Mouse (Mus musculus) heart, embryonic 15.5 days (tissue): ENCODE measurements at regions not wholly inside any gene's neighbourhood (a gene's known extent, or its start where the extent isn't known, plus 50 kb on each side); places are given as distances from the start of the nearest gene placed in this dataset.

Source experiments
- ATAC-seq: fragments of 200-750 bp; cut with Nextera tagmentation; replicated peaks from 2 replicates; pipeline ENCODE4 v1.8.0; 2017; ENCODE audit warnings: low read depth, moderate TSS enrichment; ENCODE audit not compliant: insufficient number of reproducible peaks, insufficient read depth, low FRiP score
- H3K27ac ChIP-seq: fragments of 300-500 bp; sonication (generic); 2 replicates; pipeline ENCODE4 v1.5.1; 2015; ENCODE audit warnings: mild to moderate bottlenecking, inconsistent platforms
- H3K27me3 ChIP-seq: fragments of 300-500 bp; sonication (generic); 2 replicates; pipeline ENCODE4 v1.6.1; 2015; ENCODE audit warnings: inconsistent platforms
- H3K36me3 ChIP-seq: fragments of 300-500 bp; sonication (generic); 2 replicates; pipeline ENCODE4 v1.6.1; 2015; ENCODE audit warnings: mild to moderate bottlenecking, inconsistent platforms
- H3K4me1 ChIP-seq: fragments of 300-500 bp; sonication (generic); replicated peaks from 2 replicates; pipeline ENCODE4 v1.6.1; 2015; ENCODE audit warnings: inconsistent platforms
- H3K4me2 ChIP-seq: fragments of 300-500 bp; sonication (generic); 2 replicates; pipeline ENCODE4 v1.6.1; 2015; ENCODE audit warnings: inconsistent platforms, mild to moderate bottlenecking, moderate library complexity
- H3K4me3 ChIP-seq: fragments of 300-500 bp; sonication (generic); 2 replicates; pipeline ENCODE4 v1.5.1; 2015; ENCODE audit warnings: mild to moderate bottlenecking, inconsistent platforms
- H3K9ac ChIP-seq: fragments of 300-500 bp; sonication (generic); 2 replicates; pipeline ENCODE4 v1.6.1; 2015; ENCODE audit warnings: mild to moderate bottlenecking, inconsistent platforms
- H3K9me3 ChIP-seq: fragments of 300-500 bp; sonication (generic); replicated peaks from 2 replicates; pipeline ENCODE4 v1.6.1; 2016; ENCODE audit warnings: inconsistent platforms
- WGBS: fragments of 180-500 bp; shearing (Covaris S2); methylation state at CpG from one replicate; pipeline ENCODE4 v1.1.7; 2015; ENCODE audit warnings: mixed read lengths; 5-methylcytosine and 5-hydroxymethylcytosine counted together

DNA sequence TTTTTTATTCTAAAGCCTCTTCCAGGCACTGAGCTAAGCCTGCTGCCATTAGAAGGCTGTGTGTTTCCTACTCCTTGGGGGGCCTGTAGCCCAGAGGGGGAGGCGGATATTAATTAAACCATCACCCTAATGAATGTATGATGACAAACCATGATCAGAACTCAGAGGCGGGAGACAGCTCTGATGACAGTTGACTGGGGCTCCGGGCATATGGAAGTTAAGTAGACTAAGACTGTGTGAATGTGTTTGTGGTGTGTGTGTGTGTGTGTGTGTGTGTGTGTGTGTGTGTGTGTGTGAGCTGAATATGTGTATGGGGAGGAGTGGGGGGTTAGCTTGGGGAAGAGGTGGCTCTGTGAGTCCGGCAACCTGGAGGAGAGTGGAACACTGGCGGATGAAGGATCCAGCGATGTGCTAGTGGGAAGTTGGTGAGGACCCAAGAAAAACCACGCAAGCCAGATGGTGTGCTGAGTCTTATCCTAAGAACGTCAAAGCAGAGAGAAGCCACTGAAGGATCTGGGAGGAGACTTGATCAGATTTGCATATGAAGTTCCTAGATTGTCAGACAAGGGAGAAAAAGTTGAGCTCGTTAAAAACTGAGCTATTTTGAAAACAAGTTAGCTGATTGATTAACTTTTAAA is 256.7 kb downstream of the Lmx1a start:
- ATAC-seq: no peak
- no peak overlapping the region for H3K4me3 ChIP-seq
- WGBS: 72% methylated on average over 9 of the region's 9 CpGs
- H3K4me2 ChIP-seq: no peak overlapping the region
- no peak overlapping the region for H3K9ac ChIP-seq
- no peak overlapping the region for H3K27ac ChIP-seq
- H3K36me3 ChIP-seq: no peaks in the 10 kb centered on the region
- H3K9me3 ChIP-seq: no peaks in the 10 kb centered on the region
- no peaks in the 10 kb centered on the region for H3K27me3 ChIP-seq
- peaks cover 3% of the 10 kb centered on the region; the same call in 1 of the 2 replicates for H3K4me1 ChIP-seq

DNA sequence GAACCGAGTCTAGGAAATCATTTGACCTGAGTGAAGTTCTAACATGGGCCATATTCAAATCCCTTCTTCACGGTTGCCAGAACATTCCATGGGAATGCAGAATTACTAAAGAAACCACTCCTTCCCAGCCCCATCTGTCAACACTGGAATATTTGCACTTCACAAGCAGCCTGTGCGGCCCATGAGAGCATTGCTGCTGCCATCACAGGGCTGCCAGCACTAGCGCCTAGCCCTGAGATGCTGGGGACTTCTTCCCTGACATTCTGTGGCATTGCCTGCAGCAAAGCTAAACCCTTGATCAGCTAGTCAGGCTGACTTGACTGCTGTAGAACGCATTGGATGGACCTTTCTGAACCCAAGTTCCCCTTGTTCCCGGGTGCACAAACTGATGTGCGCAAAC is 258.8 kb downstream of the Lmx1a start:
- ATAC-seq: no peak
- no peak overlapping the region for H3K4me3 ChIP-seq

DNA sequence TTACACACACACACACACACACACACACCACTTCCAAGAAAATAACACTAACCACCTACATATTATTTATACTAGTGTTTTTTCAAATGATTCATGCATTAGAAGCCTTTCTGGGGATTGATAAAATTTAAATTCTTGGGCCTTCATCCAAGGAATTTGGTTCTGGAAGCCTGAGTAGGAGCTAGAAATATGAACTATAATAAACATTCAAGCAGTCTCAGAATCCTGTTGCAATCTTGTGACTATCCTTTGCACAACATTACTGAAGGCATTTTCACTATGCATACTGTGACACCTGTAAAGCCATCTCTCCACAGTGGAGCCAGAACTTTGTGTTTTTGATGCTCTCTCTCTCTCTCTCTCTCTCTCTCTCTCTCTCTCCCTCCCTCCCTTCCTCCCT is 262.7 kb downstream of the Lmx1a start:
- no peak overlapping the region for H3K4me2 ChIP-seq
- ATAC-seq: no peak
- H3K9ac ChIP-seq: no peak overlapping the region
- H3K4me1 ChIP-seq: peaks cover 3% of the 10 kb centered on the region; the same call in 1 of the 2 replicates
- no peak overlapping the region for H3K27ac ChIP-seq
- H3K36me3 ChIP-seq: no peaks in the 10 kb centered on the region
- no peaks in the 10 kb centered on the region for H3K27me3 ChIP-seq
- H3K9me3 ChIP-seq: no peaks in the 10 kb centered on the region
- H3K4me3 ChIP-seq: no peak overlapping the region

More for the DNA sequence above, 258.8 kb downstream of the Lmx1a start:
- Histone ChIP-seq H3K4me1 (peaks cover 3% of the 10 kb centered on the region; the same call in 1 of the 2 replicates), H3K9me3 (no peaks in the 10 kb centered on the region), H3K27ac (no peak overlapping the region), H3K36me3 (no peaks in the 10 kb centered on the region), H3K27me3 (no peaks in the 10 kb centered on the region), H3K4me2 (no peak overlapping the region), H3K9ac (no peak overlapping the region)
- WGBS: 58% methylated on average over 7 of the region's 7 CpGs

DNA sequence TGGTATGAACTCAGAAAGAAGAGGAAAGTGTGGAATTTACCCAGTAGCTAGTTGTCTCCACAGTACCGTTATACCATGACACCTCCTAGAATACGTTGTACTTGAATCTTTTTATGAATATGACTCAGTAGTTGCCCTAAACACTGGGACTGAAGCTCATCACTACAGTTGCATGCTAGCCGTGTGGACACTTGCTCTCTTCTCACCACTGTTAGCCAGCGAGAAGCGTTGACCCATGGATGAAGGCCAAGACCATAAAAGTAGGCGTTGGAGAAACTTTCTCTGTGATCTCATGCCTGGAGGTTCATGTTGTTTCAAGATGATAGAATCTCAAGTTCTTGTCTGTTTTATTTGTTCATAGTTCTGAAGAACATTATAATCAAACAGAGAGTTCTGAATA is 269.5 kb downstream of the Lmx1a start:
- no peak for ATAC-seq
- H3K4me1 ChIP-seq: no peaks in the 10 kb centered on the region
- no peak overlapping the region for H3K4me3 ChIP-seq
- no peaks in the 10 kb centered on the region for H3K36me3 ChIP-seq
- H3K4me2 ChIP-seq: no peak overlapping the region
- H3K27ac ChIP-seq: no peak overlapping the region
- 85% methylated on average over 6 of the region's 6 CpGs for WGBS
- no peaks in the 10 kb centered on the region for H3K9me3 ChIP-seq
- H3K9ac ChIP-seq: no peak overlapping the region
- no peaks in the 10 kb centered on the region for H3K27me3 ChIP-seq

DNA sequence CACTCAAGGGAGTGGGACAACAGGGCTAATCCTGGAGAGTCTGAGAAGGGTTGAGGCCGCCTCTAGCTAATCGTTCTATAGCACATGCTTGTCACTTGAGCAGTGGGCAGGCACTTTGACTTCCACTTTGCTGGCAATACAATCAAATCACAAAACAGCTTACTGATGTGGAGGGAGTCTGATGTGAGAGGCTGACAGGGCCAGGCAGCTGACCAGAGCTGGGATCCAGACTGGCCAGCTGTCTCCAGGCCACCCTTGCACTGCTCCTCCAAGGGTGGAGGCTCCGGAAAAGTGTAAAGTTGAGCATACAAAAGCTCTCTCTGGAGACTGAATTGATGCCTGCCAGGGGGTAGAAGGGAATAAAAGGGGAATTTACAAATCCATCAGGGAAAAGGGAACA is 280.5 kb downstream of the Lmx1a start:
- no peaks in the 10 kb centered on the region for H3K36me3 ChIP-seq
- H3K9me3 ChIP-seq: no peaks in the 10 kb centered on the region
- H3K27me3 ChIP-seq: no peaks in the 10 kb centered on the region
- H3K4me2 ChIP-seq: no peak overlapping the region
- 69% methylated on average over 3 of the region's 3 CpGs for WGBS
- H3K27ac ChIP-seq: no peak overlapping the region
- H3K4me1 ChIP-seq: no peaks in the 10 kb centered on the region
- H3K9ac ChIP-seq: no peak overlapping the region
- H3K4me3 ChIP-seq: no peak overlapping the region
- no peak for ATAC-seq

DNA sequence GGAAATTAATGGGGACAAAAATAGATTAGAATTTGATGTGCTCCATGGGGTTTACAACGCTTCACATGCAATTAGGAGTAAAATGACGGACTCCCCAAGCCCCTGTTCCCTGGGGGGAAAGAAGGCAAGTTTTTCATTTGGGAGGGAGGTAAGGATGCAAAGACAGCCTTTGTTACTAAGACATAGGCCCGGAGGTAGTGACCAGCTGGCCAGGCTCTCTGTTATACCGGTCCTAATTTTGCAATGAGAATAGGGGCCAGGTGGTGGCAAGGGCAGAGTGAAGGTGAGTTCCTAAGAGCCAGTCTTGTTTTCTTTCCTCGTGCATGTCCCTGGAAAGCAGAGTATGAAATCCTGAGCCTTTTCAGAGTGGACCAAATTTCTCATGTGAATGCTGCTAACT is 280.9 kb downstream of the Lmx1a start:
- no peaks in the 10 kb centered on the region for H3K27me3 ChIP-seq
- H3K4me2 ChIP-seq: no peak overlapping the region
- H3K27ac ChIP-seq: no peak overlapping the region
- no peak overlapping the region for H3K4me3 ChIP-seq
- H3K4me1 ChIP-seq: no peaks in the 10 kb centered on the region
- no peaks in the 10 kb centered on the region for H3K9me3 ChIP-seq
- 80% methylated on average over 5 of the region's 5 CpGs for WGBS
- no peak for ATAC-seq
- H3K9ac ChIP-seq: no peak overlapping the region
- H3K36me3 ChIP-seq: no peaks in the 10 kb centered on the region

DNA sequence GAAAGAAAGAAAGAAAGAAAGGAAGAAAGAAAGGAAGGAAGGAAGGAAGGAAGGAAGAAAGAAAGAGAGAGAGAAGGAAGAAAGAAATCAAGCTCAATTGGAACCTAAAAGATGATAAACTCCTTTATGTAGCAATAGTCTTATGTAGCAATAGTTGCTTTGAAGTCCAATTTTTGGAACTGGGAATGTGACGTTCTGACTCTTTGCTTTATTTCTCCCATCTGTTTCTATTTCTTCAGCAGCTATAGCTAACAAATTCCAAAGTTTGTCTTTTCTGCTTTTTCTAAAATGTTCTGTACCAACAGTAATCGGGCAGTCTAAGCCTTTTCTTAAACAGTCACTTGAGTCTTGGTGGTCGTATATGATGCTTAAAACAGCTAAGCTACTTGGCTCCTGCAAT is 287.7 kb downstream of the Lmx1a start:
- ATAC-seq: no peak
- 75% methylated on average over 3 of the region's 3 CpGs for WGBS

DNA sequence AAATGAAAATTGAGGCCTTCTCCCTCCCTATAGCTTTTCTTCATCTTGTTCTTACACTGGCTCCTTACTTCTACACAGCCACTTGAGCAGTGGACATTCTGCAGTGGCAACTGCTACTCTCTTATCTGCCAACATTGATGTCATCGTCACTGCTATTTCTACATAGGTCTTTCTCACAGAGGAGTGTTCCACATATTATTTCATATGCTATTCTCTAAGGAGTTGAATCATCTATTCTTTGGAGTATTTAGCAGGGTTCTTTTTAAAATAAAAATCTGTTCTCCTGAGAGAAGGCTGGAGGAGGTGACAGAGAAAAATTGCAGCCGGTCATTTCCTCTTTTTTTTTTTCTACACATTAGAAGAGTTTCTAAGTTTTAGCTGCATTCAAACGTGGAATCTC is 290.1 kb downstream of the Lmx1a start:
- H3K4me2 ChIP-seq: no peak overlapping the region
- 44% methylated on average over 3 of the region's 3 CpGs for WGBS
- H3K27ac ChIP-seq: no peak overlapping the region
- H3K4me3 ChIP-seq: no peak overlapping the region
- no peaks in the 10 kb centered on the region for H3K9me3 ChIP-seq
- no peak for ATAC-seq
- no peaks in the 10 kb centered on the region for H3K36me3 ChIP-seq
- no peaks in the 10 kb centered on the region for H3K4me1 ChIP-seq
- no peaks in the 10 kb centered on the region for H3K27me3 ChIP-seq
- H3K9ac ChIP-seq: no peak overlapping the region

More for the DNA sequence above, 287.7 kb downstream of the Lmx1a start:
- no peak overlapping the region for H3K27ac ChIP-seq
- H3K4me1 ChIP-seq: no peaks in the 10 kb centered on the region
- H3K27me3 ChIP-seq: no peaks in the 10 kb centered on the region
- H3K4me3 ChIP-seq: no peak overlapping the region
- no peak overlapping the region for H3K4me2 ChIP-seq
- H3K36me3 ChIP-seq: no peaks in the 10 kb centered on the region
- H3K9ac ChIP-seq: no peak overlapping the region
- H3K9me3 ChIP-seq: no peaks in the 10 kb centered on the region

DNA sequence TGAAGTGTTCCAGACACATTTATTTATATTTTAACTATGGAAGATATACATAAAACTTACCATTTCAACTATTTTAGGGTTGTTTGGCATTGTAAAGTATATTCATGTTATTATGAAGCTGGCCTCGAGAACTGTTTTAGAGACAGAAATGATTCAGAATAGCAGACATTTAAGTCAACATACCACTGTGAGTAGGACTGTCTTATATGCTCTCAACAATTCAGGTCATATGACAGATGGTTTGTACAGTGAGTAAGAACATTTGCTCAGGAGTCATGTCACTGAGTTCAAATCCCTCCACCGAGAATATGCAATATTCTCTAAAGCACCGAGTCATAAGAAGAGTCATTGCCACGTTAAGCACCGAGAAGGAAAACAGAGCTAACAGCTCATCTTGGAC is 290.6 kb downstream of the Lmx1a start:
- Histone ChIP-seq H3K9ac (no peak overlapping the region), H3K9me3 (no peaks in the 10 kb centered on the region), H3K4me3 (no peak overlapping the region), H3K27ac (no peak overlapping the region), H3K4me1 (no peaks in the 10 kb centered on the region), H3K27me3 (no peaks in the 10 kb centered on the region), H3K4me2 (no peak overlapping the region), H3K36me3 (no peaks in the 10 kb centered on the region)
- 72% methylated on average over 5 of the region's 5 CpGs for WGBS
- no peak for ATAC-seq

DNA sequence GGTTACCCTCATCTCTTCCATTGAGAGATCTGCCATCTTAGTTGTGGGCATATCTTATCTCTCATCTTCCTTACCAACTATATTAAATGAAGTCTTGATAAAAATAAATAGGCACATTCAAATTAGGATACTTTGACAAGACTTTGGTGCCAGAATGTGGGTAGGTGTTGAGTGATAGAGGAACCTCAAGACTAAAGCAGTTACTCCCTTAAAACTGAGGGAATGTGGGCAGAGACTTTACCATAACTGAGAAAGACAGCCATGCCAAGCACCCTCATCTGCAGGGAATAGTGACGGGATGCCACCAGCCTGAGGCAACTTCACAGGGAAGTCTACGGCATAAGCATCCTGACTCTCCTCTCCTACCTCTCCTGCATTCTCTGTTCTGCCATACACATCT is 292.3 kb downstream of the Lmx1a start:
- no peaks in the 10 kb centered on the region for H3K4me1 ChIP-seq
- 88% methylated on average over 2 of the region's 2 CpGs for WGBS
- no peaks in the 10 kb centered on the region for H3K36me3 ChIP-seq
- no peaks in the 10 kb centered on the region for H3K9me3 ChIP-seq
- H3K4me2 ChIP-seq: no peak overlapping the region
- no peaks in the 10 kb centered on the region for H3K27me3 ChIP-seq
- no peak overlapping the region for H3K27ac ChIP-seq
- H3K4me3 ChIP-seq: no peak overlapping the region
- H3K9ac ChIP-seq: no peak overlapping the region
- no peak for ATAC-seq

DNA sequence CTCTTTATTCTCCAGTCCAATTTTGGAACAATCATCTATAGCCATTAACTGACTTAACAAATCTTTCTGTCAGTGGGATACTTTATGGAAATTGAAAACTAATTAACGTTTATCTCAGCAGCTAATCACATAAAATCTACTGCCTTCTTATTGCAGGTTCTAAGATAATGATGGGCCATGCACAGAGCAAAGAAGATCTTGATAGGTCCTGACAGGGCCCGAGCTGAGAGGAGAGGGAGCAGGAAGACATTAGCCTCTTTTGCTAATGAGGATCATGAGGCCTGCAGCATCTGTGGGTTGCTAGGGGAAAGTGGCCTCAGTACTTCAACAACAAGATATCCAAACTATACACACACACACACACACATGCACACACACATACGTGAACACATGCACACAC is 318.4 kb downstream of the Lmx1a start:
- H3K4me2 ChIP-seq: no peak overlapping the region
- H3K27ac ChIP-seq: no peak overlapping the region
- no peaks in the 10 kb centered on the region for H3K27me3 ChIP-seq
- H3K36me3 ChIP-seq: no peaks in the 10 kb centered on the region
- H3K9ac ChIP-seq: no peak overlapping the region
- no peaks in the 10 kb centered on the region for H3K9me3 ChIP-seq
- H3K4me3 ChIP-seq: no peak overlapping the region
- H3K4me1 ChIP-seq: no peaks in the 10 kb centered on the region
- no peak for ATAC-seq
- WGBS: 76% methylated on average over 3 of the region's 3 CpGs

DNA sequence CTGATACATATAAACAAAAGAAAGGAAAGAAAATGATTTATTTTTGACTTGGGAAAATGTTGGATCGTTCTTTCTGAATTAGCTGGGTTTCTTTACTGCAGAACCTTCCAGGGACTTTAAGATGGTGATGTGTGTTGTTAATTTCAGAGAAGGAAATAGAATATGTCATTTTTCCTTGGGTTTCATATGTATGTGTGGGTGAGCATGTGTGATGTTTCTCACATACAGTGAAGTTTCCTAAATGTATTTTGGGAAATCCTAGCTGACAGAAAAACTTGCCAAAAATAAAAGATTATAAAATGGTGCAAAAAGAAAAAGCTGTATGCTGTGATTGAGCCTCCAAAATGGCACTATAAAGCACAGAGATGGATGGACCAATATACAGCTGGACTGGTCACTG is 319.2 kb downstream of the Lmx1a start:
- Histone ChIP-seq H3K4me3 (no peak overlapping the region), H3K36me3 (no peaks in the 10 kb centered on the region), H3K4me1 (no peaks in the 10 kb centered on the region), H3K27me3 (no peaks in the 10 kb centered on the region), H3K4me2 (no peak overlapping the region), H3K9ac (no peak overlapping the region), H3K27ac (no peak overlapping the region), H3K9me3 (no peaks in the 10 kb centered on the region)
- 77% methylated on average over 1 of the region's 1 CpGs for WGBS
- ATAC-seq: no peak
